Mouse (Mus musculus) liver, adult 2 months (tissue): ENCODE measurements around the gene Slc25a30. TPM values are rescaled to one million over a fixed set of nuclear protein-coding genes. Genes with fewer than 3 reads are reported as not detected.

Experiments
- DNase-seq: peaks from one replicate; pipeline ENCODE4 v3.0.0-alpha.2; 2011; ENCODE audit warnings: low read depth, low spot score; ENCODE audit errors: extremely low read depth
- H3K27ac ChIP-seq: fragments of 200-500 bp; replicated peaks from 2 replicates; pipeline ENCODE4 v1.5.1; 2012; ENCODE audit warnings: low read depth, mild to moderate bottlenecking, control low read depth, inconsistent platforms, low read length; ENCODE audit not compliant: insufficient read depth
- H3K27me3 ChIP-seq: fragments of 200-500 bp; 2 replicates; pipeline ENCODE4 v1.6.1; 2012; ENCODE audit warnings: mild to moderate bottlenecking, moderate library complexity, low read length, inconsistent platforms; ENCODE audit not compliant: control insufficient read depth, insufficient read depth
- H3K36me3 ChIP-seq: fragments of 200-500 bp; 2 replicates; pipeline ENCODE4 v1.6.1; 2012; ENCODE audit warnings: low read length, inconsistent platforms; ENCODE audit not compliant: control insufficient read depth, insufficient read depth
- H3K4me1 ChIP-seq: fragments of 200-500 bp; 2 replicates; pipeline ENCODE4 v1.6.1; 2011; ENCODE audit warnings: low read length; ENCODE audit not compliant: control insufficient read depth, insufficient read depth
- H3K4me3 ChIP-seq: fragments of 200-500 bp; 2 replicates; pipeline ENCODE4 v1.5.1; 2011; ENCODE audit warnings: low read depth, mild to moderate bottlenecking, control low read depth, low read length, moderate library complexity; ENCODE audit not compliant: insufficient read depth
- H3K79me2 ChIP-seq: fragments of 200-500 bp; 2 replicates; pipeline ENCODE4 v1.6.1; 2012; ENCODE audit warnings: inconsistent platforms, mild to moderate bottlenecking, low read length, moderate library complexity; ENCODE audit not compliant: control insufficient read depth, insufficient read depth
- H3K9ac ChIP-seq: fragments of 200-500 bp; 2 replicates; pipeline ENCODE4 v1.6.1; 2012; ENCODE audit warnings: low read depth, mild to moderate bottlenecking, control low read depth, inconsistent platforms, low read length
- CTCF ChIP-seq: fragments of 200-500 bp; IDR thresholded peaks from 2 replicates; pipeline ENCODE4 v1.5.1; 2011; ENCODE audit warnings: low read depth, low read length, control low read depth
- POLR2A ChIP-seq: fragments of 200-500 bp; IDR thresholded peaks from 2 replicates; pipeline ENCODE4 v1.6.1; 2011; ENCODE audit warnings: low read length, control low read depth; ENCODE audit not compliant: insufficient read depth; ENCODE audit errors: extremely low read depth
- WGBS: fragments of 180-500 bp; shearing (Covaris S2); methylation state at CpG from one replicate; pipeline ENCODE4 v1.1.7; 2018; 5-methylcytosine and 5-hydroxymethylcytosine counted together
- polyA plus RNA-seq: library from polyadenylated mRNA; depleted of rRNA; stranded (reverse); fragments of >200 nt; gene quantifications from 2 replicates; pipeline ENCODE4 v1.2.3, GENCODE M21; 2012
- total RNA-seq: library from RNA; depleted of rRNA; stranded (reverse); fragments of >200 nt; gene quantifications from 2 replicates; pipeline ENCODE4 v1.2.3, GENCODE M21; 2014

Gene Slc25a30
- total and polyA plus RNA-seq, 2 experiments: 14.8 to 17.4 TPM

GRCm38 (mm10) chr14:75727046-75727445 is 59.8 kb downstream of the Slc25a30 start:
- Histone ChIP-seq H3K4me3 (no peak overlapping the region), H3K27ac (no peak overlapping the region), H3K27me3 (no peaks in the 10 kb centered on the region), H3K36me3 (peaks cover 54% of the 10 kb centered on the region), H3K79me2 (no peaks in the 10 kb centered on the region), H3K4me1 (no peaks in the 10 kb centered on the region), H3K9ac (no peak overlapping the region)
- peak; percentile 36; the same call in 1 of the 2 replicates for TF ChIP-seq CTCF
- TF ChIP-seq POLR2A: no peak
- WGBS: 26% methylated on average over 4 of the region's 4 CpGs
- DNase-seq: peak; percentile 48

GRCm38 (mm10) chr14:75722816-75723215 is 64.0 kb downstream of the Slc25a30 start:
- no peak for TF ChIP-seq POLR2A
- TF ChIP-seq CTCF: no peak
- Histone ChIP-seq H3K9ac (no peak overlapping the region), H3K27me3 (no peaks in the 10 kb centered on the region), H3K36me3 (peaks cover 57% of the 10 kb centered on the region), H3K27ac (no peak overlapping the region), H3K4me1 (no peaks in the 10 kb centered on the region), H3K79me2 (no peaks in the 10 kb centered on the region), H3K4me3 (no peak overlapping the region)
- DNase-seq: no peak
- 97% methylated on average over 2 of the region's 2 CpGs for WGBS

- WGBS: 65% methylated on average over 12 of the region's 12 CpGs
- H3K79me2 ChIP-seq: no peaks in the 10 kb centered on the region
- H3K4me1 ChIP-seq: no peaks in the 10 kb centered on the region
- H3K27ac ChIP-seq: no peak overlapping the region
- DNase-seq: peak; percentile 28
- TF ChIP-seq POLR2A (no peak), CTCF (peak; percentile 49)
- H3K9ac ChIP-seq: no peak overlapping the region
- H3K36me3 ChIP-seq: peaks cover 54% of the 10 kb centered on the region
- H3K4me3 ChIP-seq: no peak overlapping the region
- no peaks in the 10 kb centered on the region for H3K27me3 ChIP-seq
Measured at GRCm38 (mm10) chr14:75721977-75722563, 64.8 kb downstream of the Slc25a30 start.

DNA sequence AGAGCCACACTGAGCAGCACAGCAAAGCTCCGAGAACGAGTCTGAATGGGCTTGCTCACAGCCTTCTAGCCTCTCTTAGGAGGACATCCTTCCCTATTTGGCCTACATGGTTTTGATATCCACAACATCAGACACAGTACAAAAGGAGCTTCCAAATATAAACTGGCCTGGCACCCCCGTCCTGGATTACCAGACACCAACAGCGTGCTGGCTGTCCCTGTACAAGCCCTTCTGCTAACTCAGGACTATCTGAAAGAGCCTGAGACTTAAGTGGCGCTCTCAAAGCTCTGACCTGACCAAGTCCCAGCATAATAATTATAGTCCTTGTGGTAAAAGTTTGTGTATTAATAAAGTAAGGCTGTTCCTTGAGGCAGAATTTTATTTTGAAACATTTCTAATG is 66.7 kb downstream of the Slc25a30 start:
- H3K27ac ChIP-seq: no peak overlapping the region
- peaks cover 62% of the 10 kb centered on the region for H3K36me3 ChIP-seq
- no peaks in the 10 kb centered on the region for H3K79me2 ChIP-seq
- TF ChIP-seq CTCF: no peak
- no peak for TF ChIP-seq POLR2A
- no peak overlapping the region for H3K4me3 ChIP-seq
- no peaks in the 10 kb centered on the region for H3K4me1 ChIP-seq
- WGBS: 96% methylated on average over 5 of the region's 5 CpGs
- H3K9ac ChIP-seq: no peak overlapping the region
- H3K27me3 ChIP-seq: no peaks in the 10 kb centered on the region
- DNase-seq: no peak

DNA sequence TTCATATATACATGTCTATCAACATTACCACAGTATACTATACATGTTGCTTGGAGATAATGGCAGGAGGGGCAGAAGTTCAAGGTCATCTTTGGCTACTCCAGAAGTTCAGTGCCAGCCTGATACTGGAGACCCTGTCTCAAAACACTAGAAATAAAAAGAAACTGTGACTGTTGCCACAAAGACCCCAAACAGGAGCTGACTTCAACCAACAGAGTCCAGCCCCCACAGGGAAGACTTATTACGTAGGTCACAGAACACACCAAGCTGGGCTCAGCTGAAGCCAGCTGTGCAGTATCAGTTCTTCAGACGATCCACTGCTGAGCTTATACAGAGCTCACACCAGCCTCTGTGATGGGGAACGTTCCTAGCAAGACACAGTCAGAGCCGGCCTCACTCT is 70.4 kb downstream of the Slc25a30 start:
- Histone ChIP-seq H3K4me1 (no peaks in the 10 kb centered on the region), H3K27me3 (no peaks in the 10 kb centered on the region), H3K27ac (no peak overlapping the region), H3K79me2 (no peaks in the 10 kb centered on the region), H3K9ac (no peak overlapping the region), H3K36me3 (peaks cover 61% of the 10 kb centered on the region), H3K4me3 (no peak overlapping the region)
- WGBS: 91% methylated on average over 4 of the region's 4 CpGs
- DNase-seq: no peak
- TF ChIP-seq POLR2A (no peak), CTCF (no peak)

DNA sequence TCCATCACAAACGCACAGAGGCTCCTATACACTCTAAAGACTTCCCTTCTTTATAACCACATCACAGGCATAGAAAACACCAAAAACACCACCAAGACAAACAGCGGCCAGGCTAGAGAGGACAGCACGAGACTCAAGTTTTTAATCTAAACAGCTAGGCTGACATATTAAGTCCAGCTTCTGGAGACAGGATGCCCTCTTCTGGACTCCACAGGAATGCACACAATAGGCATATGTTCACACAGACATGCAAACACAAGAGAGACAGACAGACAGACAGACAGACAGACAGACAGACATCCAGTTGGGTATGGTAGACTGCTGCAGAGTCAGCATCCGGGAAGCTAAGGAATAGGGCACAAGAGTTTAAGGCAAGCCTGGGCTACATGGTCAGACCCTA is 73.2 kb downstream of the Slc25a30 start:
- Histone ChIP-seq H3K36me3 (peaks cover 65% of the 10 kb centered on the region), H3K9ac (no peak overlapping the region), H3K79me2 (no peaks in the 10 kb centered on the region), H3K4me3 (no peak overlapping the region), H3K27ac (no peak overlapping the region), H3K4me1 (no peaks in the 10 kb centered on the region), H3K27me3 (no peaks in the 10 kb centered on the region)
- no peak for DNase-seq
- TF ChIP-seq CTCF (no peak), POLR2A (no peak)
- 89% methylated on average over 4 of the region's 4 CpGs for WGBS
